Mouse (Mus musculus) c-Kit-positive CD71-positive TER-119-positive erythroid progenitor cells, embryonic 14.5 days (primary cell): ENCODE measurements around the gene Bcat1.

Source experiments
- DNase-seq: peaks from one replicate; pipeline ENCODE4 v3.0.0-alpha.2; 2013; ENCODE audit warnings: low spot score

Bcat1 gene

DNA sequence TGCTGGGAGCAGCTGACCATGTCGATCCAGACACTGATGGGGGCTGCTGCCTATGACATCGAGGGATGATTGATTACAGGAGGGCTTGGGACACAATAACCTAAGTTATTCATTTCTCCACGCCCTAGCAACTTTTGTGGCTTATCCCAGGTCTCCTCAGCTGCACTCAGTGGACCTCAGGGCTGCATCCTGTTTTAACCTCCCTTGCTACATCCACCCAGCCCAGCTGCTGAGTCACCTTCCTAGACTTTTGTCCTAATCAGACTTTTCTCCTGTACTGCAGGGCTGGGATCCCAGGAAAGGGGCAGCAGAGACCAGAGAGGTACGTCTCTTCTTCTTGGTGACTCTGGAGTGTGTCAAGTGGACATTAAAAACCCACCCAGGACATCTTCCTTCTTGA, 19.9 kb downstream of the Bcat1 start:
- no peak for DNase-seq

DNA sequence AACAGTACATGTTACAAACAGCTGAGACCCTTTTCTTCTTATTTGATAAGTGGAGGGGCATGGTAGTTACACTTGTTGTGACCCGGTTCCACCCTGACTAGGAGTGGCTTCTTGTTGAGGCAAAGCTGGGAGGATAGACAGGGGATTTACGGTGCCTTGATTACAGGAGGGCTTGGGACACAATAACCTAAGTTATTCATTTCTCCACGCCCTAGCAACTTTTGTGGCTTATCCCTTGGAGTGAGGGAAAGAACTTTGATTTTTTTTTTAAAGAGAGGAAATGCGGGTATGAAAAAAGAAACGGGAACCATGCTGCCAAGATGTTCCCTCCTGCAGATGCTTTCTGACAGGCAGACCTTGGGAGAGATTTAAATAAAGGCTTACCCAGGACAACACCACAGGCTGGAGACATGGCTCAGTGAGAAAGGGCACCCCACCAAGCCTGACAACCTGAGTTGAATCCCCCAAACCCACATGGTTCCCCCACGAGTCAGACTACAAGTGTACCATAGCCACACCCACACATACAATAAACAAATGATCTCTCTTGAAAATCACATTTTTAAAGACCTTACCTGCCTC, 20.6 kb downstream of the Bcat1 start:
- DNase-seq = no peak

DNA sequence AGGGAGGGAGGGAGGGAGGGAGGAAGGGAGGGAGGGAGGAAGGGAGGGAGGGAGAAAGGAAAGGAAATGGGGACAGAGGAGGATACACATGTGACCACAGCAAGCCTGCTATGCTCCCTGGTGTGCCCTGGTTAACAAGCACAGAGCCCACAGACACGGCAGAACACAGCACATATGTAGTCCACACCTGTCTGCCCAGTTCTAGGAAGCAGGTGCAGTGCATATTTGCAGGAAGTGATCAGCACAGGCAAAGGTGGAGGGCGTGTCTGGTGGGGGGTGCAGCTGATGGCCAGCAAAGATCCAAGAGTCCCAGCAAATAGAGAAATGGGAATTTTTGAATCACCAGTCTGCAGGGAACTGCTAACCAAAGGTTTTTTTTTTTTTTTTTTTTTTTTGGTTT, 23.3 kb downstream of the Bcat1 start:
- DNase-seq = no peak

GRCm38 (mm10) chr6:145050899-145051298, 25.1 kb downstream of the Bcat1 start:
- DNase-seq = no peak

DNA sequence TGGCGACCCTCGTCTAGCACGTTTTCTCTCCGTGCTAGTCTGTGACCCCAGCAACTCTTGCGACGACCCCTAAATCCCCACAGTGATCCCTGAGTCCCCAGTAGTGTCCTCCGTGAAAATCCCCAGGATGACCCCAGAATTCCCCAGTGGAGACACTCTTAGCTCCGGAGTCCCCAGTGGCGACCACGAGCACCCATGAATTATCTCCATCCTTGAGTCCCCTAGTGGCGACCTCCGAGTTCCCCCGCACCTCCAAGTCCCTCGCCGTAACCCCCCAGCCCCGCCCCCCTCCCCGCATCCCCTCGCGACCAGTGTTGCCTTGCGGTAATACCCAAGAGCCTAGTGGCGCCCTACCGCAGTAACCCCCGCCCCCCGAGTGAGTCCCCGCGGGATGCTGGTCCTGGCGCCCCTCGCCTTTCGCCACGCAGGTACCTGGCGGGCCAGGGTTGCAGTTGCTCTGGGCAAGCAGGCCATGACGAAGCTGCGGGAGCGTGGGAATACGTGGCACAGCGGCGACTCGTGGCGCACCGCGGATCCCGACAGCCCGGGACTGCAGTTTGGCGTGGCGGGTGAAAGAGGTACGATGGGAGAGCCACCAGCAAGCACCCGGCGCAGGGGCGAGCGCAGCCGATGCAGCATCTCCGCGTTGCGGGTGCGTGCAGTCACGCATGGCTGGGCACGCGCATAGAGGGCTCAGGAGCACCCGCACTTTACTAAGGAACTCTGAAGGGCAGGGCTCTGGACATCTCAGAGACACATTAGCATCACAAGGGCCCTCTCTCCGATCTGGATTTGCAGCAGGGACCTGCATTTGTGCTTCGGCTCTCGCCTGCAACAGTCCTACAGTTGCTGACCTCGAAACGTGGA, 27.6 kb downstream of the Bcat1 start:
- no peak for DNase-seq

GRCm38 (mm10) chr6:145047445-145047857, 28.5 kb downstream of the Bcat1 start:
- DNase-seq = no peak

- DNase-seq = no peak
Observed at GRCm38 (mm10) chr6:145046266-145046890, 29.6 kb downstream of the Bcat1 start.

DNA sequence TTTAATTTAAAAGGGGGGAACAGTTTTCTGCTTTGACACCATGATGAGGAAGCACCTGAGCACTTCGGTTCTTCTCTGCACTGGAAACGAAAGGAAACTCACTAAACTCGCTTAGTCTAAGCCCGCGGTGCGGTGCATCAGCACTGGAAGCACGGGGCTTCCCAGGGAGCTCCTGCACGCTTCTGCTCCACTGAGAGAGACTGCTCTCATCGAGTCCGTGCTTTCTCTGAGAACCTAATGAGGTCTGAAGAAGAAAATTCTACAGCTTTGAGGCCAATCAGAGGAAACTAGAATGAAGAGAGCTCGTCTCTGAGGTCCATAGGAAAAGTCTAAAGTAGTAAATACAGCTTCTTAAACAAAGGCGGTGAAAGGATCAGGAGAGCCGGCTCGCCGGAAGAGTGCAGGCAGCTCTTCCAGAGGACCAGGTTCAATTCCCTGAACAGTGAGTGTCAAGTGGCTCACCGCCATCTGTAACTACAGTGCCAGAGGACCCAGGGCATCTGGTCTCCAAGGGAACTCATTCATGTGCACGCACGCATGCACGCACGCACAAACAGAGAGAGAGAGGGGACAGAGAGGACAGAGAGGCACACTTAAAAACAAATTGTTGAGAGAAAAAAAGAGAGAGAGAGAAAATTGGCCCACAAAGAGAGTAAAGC, 30.9 kb downstream of the Bcat1 start:
- DNase-seq = no peak

- no peak for DNase-seq
Observed at GRCm38 (mm10) chr6:145040732-145041131, 35.3 kb downstream of the Bcat1 start.

- DNase-seq = no peak
Observed at GRCm38 (mm10) chr6:145037626-145038025, 38.4 kb downstream of the Bcat1 start.

- no peak for DNase-seq
Observed at GRCm38 (mm10) chr6:145035412-145035811, 40.6 kb downstream of the Bcat1 start.

GRCm38 (mm10) chr6:145030587-145030986, 45.4 kb downstream of the Bcat1 start:
- DNase-seq = no peak

GRCm38 (mm10) chr6:145023990-145024389, 52.0 kb downstream of the Bcat1 start:
- DNase-seq = no peak

DNA sequence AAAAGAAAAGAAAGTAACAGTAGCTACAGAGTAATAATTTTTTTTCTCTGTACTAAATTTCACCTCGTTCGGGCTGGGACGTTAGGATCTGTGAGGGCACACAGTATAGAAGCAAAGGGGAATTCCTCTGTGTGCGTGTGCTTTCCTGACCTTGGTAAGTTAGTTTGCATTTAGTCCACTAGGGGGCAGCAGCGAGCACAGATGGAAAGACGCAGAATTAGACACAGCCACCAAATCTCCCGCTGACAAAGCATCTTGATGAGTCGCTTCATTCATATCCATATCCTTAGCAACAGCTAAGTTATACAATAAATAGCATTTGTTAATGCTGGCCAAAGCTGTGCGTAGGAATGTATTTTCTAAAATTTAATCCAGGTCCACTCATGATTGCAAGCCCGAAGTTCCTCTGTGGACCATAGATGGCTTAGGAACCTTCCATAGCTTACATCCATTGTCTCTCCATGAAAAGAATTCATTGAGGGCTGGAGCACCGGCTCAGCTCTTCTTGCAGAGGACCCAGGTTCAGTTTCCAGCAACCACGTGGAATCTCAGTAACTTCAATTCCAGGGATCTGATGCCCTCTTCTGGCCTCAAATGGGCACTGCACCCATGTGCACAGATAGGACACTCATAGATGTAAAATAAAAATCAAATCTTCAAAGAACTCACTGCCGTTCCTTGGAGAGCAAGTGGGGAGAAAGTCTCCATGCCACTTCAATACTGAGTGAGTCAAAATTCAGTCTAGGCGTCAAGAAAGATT, 52.8 kb downstream of the Bcat1 start:
- DNase-seq = peak; percentile 58

DNA sequence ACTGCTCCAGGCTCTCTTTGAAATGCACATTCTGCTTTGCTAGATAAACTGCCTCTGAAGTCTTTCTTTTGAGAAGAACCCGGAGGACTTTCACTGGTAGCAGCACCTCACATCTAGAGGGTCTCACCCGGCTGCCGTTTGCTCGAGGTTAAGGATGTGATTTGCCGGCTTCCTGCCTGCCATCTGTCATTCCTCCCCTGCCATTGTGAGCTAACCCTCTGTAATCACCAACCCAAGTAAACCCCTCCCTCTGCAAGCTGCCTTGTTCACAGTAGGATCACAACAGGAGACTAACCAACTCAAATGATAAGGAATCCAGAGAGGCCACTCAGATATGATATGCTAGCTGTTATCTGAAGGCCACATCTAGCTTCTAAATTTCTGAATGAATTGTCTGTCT, 53.6 kb downstream of the Bcat1 start:
- DNase-seq = no peak

DNA sequence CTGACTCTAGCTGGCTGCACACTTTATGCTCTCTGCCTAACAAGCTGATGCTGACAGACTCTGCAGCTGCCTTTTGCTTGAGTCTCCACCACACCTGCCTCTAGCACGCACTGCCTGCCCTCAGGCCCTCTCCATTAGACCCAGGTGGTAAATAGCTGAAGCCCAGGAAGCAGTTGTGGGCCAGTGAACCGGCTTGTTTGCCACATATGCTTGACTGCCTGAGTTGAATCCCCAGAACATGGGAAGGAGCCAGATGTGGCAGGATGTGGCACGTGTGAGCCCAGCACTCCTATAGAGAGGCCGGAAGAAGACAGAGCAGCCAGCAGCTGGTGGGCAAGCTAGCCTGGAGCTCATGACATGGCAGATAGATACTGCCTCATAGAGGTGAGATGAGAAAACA, 55.4 kb downstream of the Bcat1 start:
- no peak for DNase-seq

- no peak for DNase-seq
Observed at GRCm38 (mm10) chr6:145018295-145018694, 57.7 kb downstream of the Bcat1 start.

- DNase-seq = no peak
Observed at GRCm38 (mm10) chr6:145017508-145017907, 58.5 kb downstream of the Bcat1 start.

GRCm38 (mm10) chr6:145016639-145017038, 59.3 kb downstream of the Bcat1 start:
- no peak for DNase-seq

DNA sequence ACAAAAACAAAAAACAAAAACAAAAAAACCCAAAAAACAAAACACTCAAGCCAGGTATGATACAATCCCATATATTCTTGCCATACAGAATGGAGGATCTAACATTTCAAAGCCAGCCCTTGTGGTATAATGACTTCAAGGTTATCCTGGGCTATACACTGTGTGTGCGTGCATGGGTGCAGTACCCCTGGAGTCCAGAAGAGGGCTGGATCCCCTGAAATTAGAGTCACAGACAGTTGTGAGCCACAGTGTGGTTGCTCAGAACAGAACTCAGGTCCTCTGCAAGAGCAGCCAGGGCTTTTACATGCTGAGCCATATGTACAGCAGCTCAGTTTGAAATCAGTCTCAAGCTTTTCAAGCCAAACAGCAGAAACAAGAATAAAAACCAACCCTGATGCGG, 61.0 kb downstream of the Bcat1 start:
- DNase-seq = no peak

- no peak for DNase-seq
Observed at GRCm38 (mm10) chr6:145012699-145013098, 63.3 kb downstream of the Bcat1 start.

DNA sequence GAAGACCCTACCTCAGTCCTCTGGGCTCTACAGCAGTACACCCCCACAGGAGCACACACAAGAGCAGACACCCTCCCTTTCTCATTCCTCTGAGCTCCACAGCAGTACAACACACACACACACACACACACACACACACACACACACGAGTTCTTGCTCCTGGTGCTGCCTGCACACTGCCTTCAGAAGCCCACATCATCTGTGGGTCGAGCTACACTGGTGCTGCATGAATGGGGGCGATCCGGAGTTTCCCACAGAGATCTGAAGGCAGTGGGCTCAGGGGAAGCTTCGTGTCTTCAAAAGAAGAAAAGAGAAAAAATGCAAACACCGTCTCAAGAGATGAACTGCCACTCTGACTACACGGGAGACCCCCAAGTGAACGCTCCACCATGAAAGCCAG, 64.8 kb downstream of the Bcat1 start:
- DNase-seq = no peak
